Mouse (Mus musculus): ENCODE measurements around the gene Fam173b. TPM values are rescaled to one million over a fixed set of nuclear protein-coding genes. Genes with fewer than 3 reads are reported as not detected.

The Fam173b gene
- polyA plus RNA-seq, 1 experiment from 2014 or later: 13.8 TPM

DNA sequence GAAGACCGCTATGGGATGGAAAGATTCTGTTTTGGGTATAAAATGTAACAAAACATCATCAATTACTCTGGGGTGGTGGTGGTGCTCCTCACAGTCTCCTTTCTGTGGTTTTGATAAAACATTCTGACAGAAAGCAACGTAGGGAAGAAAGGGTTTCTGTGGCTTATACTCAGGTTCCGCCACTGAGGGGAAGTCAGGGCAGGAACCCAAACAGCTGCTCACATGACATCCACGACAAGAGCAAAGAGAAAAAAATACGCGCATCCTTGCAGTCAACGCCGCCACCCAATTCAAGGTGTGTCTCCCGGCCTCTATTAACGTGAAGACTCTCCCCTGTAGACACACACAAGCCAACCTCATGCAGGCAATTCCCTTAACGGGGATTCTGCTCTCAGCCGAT, 48.0 kb downstream of the Fam173b start:
- no peaks in the 10 kb centered on the region for H3K9me3 ChIP-seq
- H3K27me3 ChIP-seq: no peaks in the 10 kb centered on the region
- no peak overlapping the region for H3K4me2 ChIP-seq
- no peaks in the 10 kb centered on the region for H3K4me1 ChIP-seq
- no peak overlapping the region for H3K4me3 ChIP-seq
- H3K9ac ChIP-seq: no peak overlapping the region
- ATAC-seq (ENCODE audit: borderline replicate concordance, extremely low read depth, low FRiP score, low TSS enrichment): no peak
- no peaks in the 10 kb centered on the region for H3K36me3 ChIP-seq
- WGBS: 88% methylated on average over 12 of the region's 12 CpGs
- no peak overlapping the region for H3K27ac ChIP-seq

DNA sequence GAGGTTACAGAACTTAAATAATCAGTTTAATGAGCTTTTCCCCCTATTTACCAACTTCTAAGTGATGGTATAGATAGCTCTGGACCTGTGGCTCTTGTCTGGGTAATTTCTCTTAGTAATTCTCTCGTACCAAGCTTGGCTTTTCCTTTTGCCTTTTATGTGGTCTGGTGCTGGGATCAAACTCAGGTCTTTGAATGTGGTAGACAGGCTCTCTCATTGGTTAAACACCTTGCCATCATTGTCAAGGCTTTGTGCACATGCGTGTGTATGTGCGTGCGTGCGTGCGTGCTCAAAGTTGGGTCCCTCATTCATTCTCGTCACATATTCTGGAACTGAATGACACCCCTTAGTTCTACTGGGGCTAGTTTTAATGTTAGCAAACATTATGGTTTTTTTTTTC, 49.2 kb downstream of the Fam173b start:
- no peak overlapping the region for H3K9ac ChIP-seq
- ATAC-seq (ENCODE audit: borderline replicate concordance, extremely low read depth, low FRiP score, low TSS enrichment): no peak
- no peaks in the 10 kb centered on the region for H3K9me3 ChIP-seq
- H3K4me3 ChIP-seq: no peak overlapping the region
- WGBS: 92% methylated on average over 7 of the region's 7 CpGs
- H3K27me3 ChIP-seq: no peaks in the 10 kb centered on the region
- no peaks in the 10 kb centered on the region for H3K36me3 ChIP-seq
- H3K27ac ChIP-seq: no peak overlapping the region
- H3K4me2 ChIP-seq: no peak overlapping the region
- H3K4me1 ChIP-seq: no peaks in the 10 kb centered on the region

DNA sequence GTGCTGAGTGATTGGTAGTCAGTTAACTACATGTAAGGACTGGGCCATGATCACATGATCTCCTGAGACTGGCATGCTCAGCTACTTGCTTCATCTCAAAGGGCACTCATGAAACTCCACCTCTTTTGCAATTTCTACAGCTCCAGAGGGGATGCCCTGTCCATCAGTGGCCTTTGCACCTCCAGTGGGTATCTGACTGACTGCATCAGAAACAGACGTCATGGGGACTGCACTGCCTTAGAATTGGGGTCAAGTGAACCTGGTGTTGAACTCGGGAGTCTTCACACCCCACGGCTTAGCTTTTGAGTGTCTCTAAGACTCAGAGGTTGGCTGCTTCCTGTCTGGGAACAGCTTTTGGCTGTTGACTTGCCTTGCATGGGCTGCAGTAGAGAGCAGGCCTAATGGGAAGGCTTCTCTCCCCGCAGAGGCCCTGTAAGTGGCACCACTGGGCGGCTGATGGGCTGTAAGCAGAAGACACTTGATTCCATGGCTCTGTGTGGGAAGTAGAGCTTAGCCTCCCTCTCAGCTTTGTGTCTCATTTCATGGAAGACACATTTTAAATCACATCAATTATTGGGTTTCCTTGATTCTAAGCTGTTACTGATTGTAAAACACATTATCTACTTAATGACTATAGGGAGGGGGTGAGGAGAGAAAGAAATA, 58.6 kb downstream of the Fam173b start:
- H3K27ac ChIP-seq: no peak overlapping the region

GRCm38 (mm10) chr15:31660844-31661243, 59.2 kb downstream of the Fam173b start:
- Histone ChIP-seq H3K36me3 (no peaks in the 10 kb centered on the region), H3K4me3 (no peak overlapping the region), H3K9ac (no peak overlapping the region), H3K4me1 (no peaks in the 10 kb centered on the region), H3K27ac (no peak overlapping the region), H3K27me3 (no peaks in the 10 kb centered on the region), H3K9me3 (no peaks in the 10 kb centered on the region), H3K4me2 (no peak overlapping the region)
- ATAC-seq (ENCODE audit: borderline replicate concordance, extremely low read depth, low FRiP score, low TSS enrichment): no peak
- WGBS: 69% methylated on average over 9 of the region's 9 CpGs

More for the DNA sequence above, 58.6 kb downstream of the Fam173b start:
- Histone ChIP-seq H3K9me3 (no peaks in the 10 kb centered on the region), H3K9ac (no peak overlapping the region), H3K27me3 (no peaks in the 10 kb centered on the region), H3K4me3 (no peak overlapping the region), H3K36me3 (no peaks in the 10 kb centered on the region), H3K4me1 (no peaks in the 10 kb centered on the region), H3K4me2 (no peak overlapping the region)
- no peak for ATAC-seq (ENCODE audit: borderline replicate concordance, extremely low read depth, low FRiP score, low TSS enrichment)
- WGBS: 63% methylated on average over 5 of the region's 5 CpGs

GRCm38 (mm10) chr15:31661802-31662201, 60.1 kb downstream of the Fam173b start:
- ATAC-seq (ENCODE audit: borderline replicate concordance, extremely low read depth, low FRiP score, low TSS enrichment): no peak
- no peak overlapping the region for H3K4me2 ChIP-seq
- H3K27ac ChIP-seq: no peak overlapping the region
- 75% methylated on average over 4 of the region's 4 CpGs for WGBS
- H3K4me3 ChIP-seq: no peak overlapping the region
- no peaks in the 10 kb centered on the region for H3K27me3 ChIP-seq
- no peaks in the 10 kb centered on the region for H3K4me1 ChIP-seq
- H3K9ac ChIP-seq: no peak overlapping the region
- no peaks in the 10 kb centered on the region for H3K9me3 ChIP-seq
- no peaks in the 10 kb centered on the region for H3K36me3 ChIP-seq

GRCm38 (mm10) chr15:31663074-31663473, 61.4 kb downstream of the Fam173b start:
- Histone ChIP-seq H3K27me3 (no peaks in the 10 kb centered on the region), H3K27ac (no peak overlapping the region), H3K9me3 (no peaks in the 10 kb centered on the region), H3K4me1 (no peaks in the 10 kb centered on the region), H3K4me3 (no peak overlapping the region), H3K36me3 (no peaks in the 10 kb centered on the region), H3K9ac (no peak overlapping the region), H3K4me2 (no peak overlapping the region)
- 36% methylated on average over 3 of the region's 3 CpGs for WGBS
- ATAC-seq (ENCODE audit: borderline replicate concordance, extremely low read depth, low FRiP score, low TSS enrichment): no peak

Other genes with a start within 250 kb of the Fam173b start
- 4.1 and 5.3 TPM in 2 replicates for gene Ankrd33b, start 234.1 kb upstream of the Fam173b start, polyA plus RNA-seq (2015; fragmentation: Nextera tagmentation; extraction: Ambion mirVana)
- gene Ropn1l, start 148.1 kb upstream of the Fam173b start, polyA plus RNA-seq (2015; fragmentation: Nextera tagmentation; extraction: Ambion mirVana): 2.9 and 3.5 TPM in 2 replicates
- 24.1 and 27.3 TPM in 2 replicates for gene March6, start 70.8 kb upstream of the Fam173b start, polyA plus RNA-seq (2015; fragmentation: Nextera tagmentation; extraction: Ambion mirVana)
- gene Cmbl, start 36.5 kb upstream of the Fam173b start, polyA plus RNA-seq (2015; fragmentation: Nextera tagmentation; extraction: Ambion mirVana): 6.4 and 6.8 TPM in 2 replicates
- 518 TPM in 2 replicates for gene Cct5, start within 50 bp of the Fam173b start, polyA plus RNA-seq (2015; fragmentation: Nextera tagmentation; extraction: Ambion mirVana)